Mouse (Mus musculus) thymus, adult 2 months (tissue): ENCODE results near the gene Zfp329. TPM values are rescaled to one million over a fixed set of nuclear protein-coding genes. Genes with fewer than 3 reads are reported as not detected.

Experiments used
- DNase-seq: peaks from one replicate; pipeline ENCODE4 v3.0.0; 2021
- H3K27ac ChIP-seq: fragments of 200-500 bp; 2 replicates; pipeline ENCODE4 v1.5.1; 2012; ENCODE audit warnings: low read length, control low read depth; ENCODE audit not compliant: control insufficient read depth, insufficient read depth
- H3K27me3 ChIP-seq: fragments of 200-500 bp; 2 replicates; pipeline ENCODE4 v1.6.1; 2012; ENCODE audit warnings: mild to moderate bottlenecking, low read length, moderate library complexity, mixed read lengths; ENCODE audit not compliant: control insufficient read depth, insufficient read depth
- H3K36me3 ChIP-seq: fragments of 200-500 bp; 2 replicates; pipeline ENCODE4 v1.6.1; 2012; ENCODE audit warnings: mild to moderate bottlenecking, low read length, moderate library complexity; ENCODE audit not compliant: control insufficient read depth, insufficient read depth
- H3K4me1 ChIP-seq: fragments of 200-500 bp; replicated peaks from 2 replicates; pipeline ENCODE4 v1.6.1; 2012; ENCODE audit warnings: low read length; ENCODE audit not compliant: control insufficient read depth, insufficient read depth
- H3K4me3 ChIP-seq: fragments of 200-500 bp; 2 replicates; pipeline ENCODE4 v1.5.1; 2012; ENCODE audit warnings: mild to moderate bottlenecking, low read length, control low read depth, moderate library complexity; ENCODE audit not compliant: control insufficient read depth, insufficient read depth
- CTCF ChIP-seq: fragments of 200-500 bp; IDR thresholded peaks from 2 replicates; pipeline ENCODE4 v1.5.1; 2012; ENCODE audit warnings: mild to moderate bottlenecking, control low read depth, low read length, moderate library complexity, borderline replicate concordance; ENCODE audit not compliant: control insufficient read depth, poor library complexity, insufficient read depth; ENCODE audit errors: extremely low read depth
- POLR2A ChIP-seq: fragments of 200-500 bp; IDR thresholded peaks from 2 replicates; pipeline ENCODE4 v1.6.1; 2012; ENCODE audit warnings: mild to moderate bottlenecking, low read length, control low read depth, moderate library complexity; ENCODE audit not compliant: control insufficient read depth, poor library complexity, insufficient read depth; ENCODE audit errors: extremely low read depth
- WGBS: fragments of 180-500 bp; shearing (Covaris S2); methylation state at CpG from one replicate; pipeline ENCODE4 v1.1.7; 2018; 5-methylcytosine and 5-hydroxymethylcytosine counted together
- polyA plus RNA-seq: library from polyadenylated mRNA; depleted of rRNA; stranded (reverse); fragments of >200 nt; gene quantifications from 2 replicates; pipeline ENCODE4 v1.2.3, GENCODE M21; 2012; rRNA removed

Gene Zfp329
- polyA plus RNA-seq, 1 experiment, result 4.2 TPM

DNA sequence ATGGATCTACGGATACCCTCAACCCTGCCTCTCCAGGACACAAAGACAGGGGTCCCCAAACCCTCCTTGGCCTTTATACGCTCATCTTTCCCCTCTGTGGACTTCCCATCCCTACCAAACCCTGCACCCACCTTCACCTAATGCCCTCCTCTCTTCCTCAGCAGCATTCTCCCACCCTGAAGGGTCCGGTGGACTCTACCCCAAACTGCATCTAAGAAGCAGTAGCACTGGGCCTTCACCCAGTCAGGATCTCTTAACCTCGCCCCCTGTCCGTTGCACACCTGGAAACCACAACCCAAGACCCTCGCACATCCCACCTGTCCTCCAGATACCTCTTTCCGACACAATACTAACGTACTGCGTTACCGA lies 38.9 kb downstream of the Zfp329 start:
- peak overlapping the region; percentile 58 for H3K4me3 ChIP-seq
- no peak for TF ChIP-seq POLR2A
- no peak for TF ChIP-seq CTCF
- H3K36me3 ChIP-seq, result no peaks in the 10 kb centered on the region
- no peak overlapping the region for H3K27ac ChIP-seq
- peaks cover 9% of the 10 kb centered on the region for H3K4me1 ChIP-seq
- 41% methylated on average over 10 of the region's 10 CpGs for WGBS
- no peak for DNase-seq
- H3K27me3 ChIP-seq, result no peaks in the 10 kb centered on the region

GRCm38 (mm10) chr7:12779141-12779540 lies 39.5 kb downstream of the Zfp329 start:
- no peak overlapping the region for H3K27ac ChIP-seq
- no peaks in the 10 kb centered on the region for H3K27me3 ChIP-seq
- TF ChIP-seq CTCF, result no peak
- TF ChIP-seq POLR2A, result no peak
- no peak for DNase-seq
- peaks cover 9% of the 10 kb centered on the region for H3K4me1 ChIP-seq
- no peaks in the 10 kb centered on the region for H3K36me3 ChIP-seq
- no peak overlapping the region for H3K4me3 ChIP-seq
- 94% methylated on average over 5 of the region's 5 CpGs for WGBS

GRCm38 (mm10) chr7:12774606-12775005 lies 44.1 kb downstream of the Zfp329 start:
- H3K27ac ChIP-seq, result no peak overlapping the region
- no peaks in the 10 kb centered on the region for H3K27me3 ChIP-seq
- DNase-seq, result no peak
- no peaks in the 10 kb centered on the region for H3K36me3 ChIP-seq
- TF ChIP-seq POLR2A, result no peak
- no peak for TF ChIP-seq CTCF
- H3K4me3 ChIP-seq, result no peak overlapping the region
- 93% methylated on average over 1 of the region's 1 CpGs for WGBS
- H3K4me1 ChIP-seq, result peaks cover under 1% of the 10 kb centered on the region

- Histone ChIP-seq H3K4me1 (no peaks in the 10 kb centered on the region), H3K36me3 (no peaks in the 10 kb centered on the region), H3K4me3 (no peak overlapping the region), H3K27me3 (no peaks in the 10 kb centered on the region), H3K27ac (no peak overlapping the region)
- no peak for DNase-seq
- WGBS, result 96% methylated on average over 9 of the region's 9 CpGs
- TF ChIP-seq POLR2A (no peak), CTCF (no peak)
Measured at GRCm38 (mm10) chr7:12774111-12774510, 44.5 kb downstream of the Zfp329 start.

Other genes starting within 250 kb of the Zfp329 start
- not detected in 2 replicates for gene Vmn2r53, start 210.1 kb downstream of the Zfp329 start, polyA plus RNA-seq
- gene Vmn2r54, start 178.5 kb downstream of the Zfp329 start, polyA plus RNA-seq, result not detected in 2 replicates
- gene Vmn2r55, start 133.9 kb downstream of the Zfp329 start, polyA plus RNA-seq, result not detected in 2 replicates
- gene Vmn2r56, start 83.9 kb downstream of the Zfp329 start, polyA plus RNA-seq, result not detected in 2 replicates
- 2.7 and 2.9 TPM in 2 replicates for gene Zscan18, start 15.2 kb downstream of the Zfp329 start, polyA plus RNA-seq
- 16.9 and 17.6 TPM in 2 replicates for gene Zfp110, start 15.9 kb upstream of the Zfp329 start, polyA plus RNA-seq
- 1.7 and 2.2 TPM in 2 replicates for gene Zfp128, start 62.3 kb upstream of the Zfp329 start, polyA plus RNA-seq
- gene Zscan22, start 79.0 kb upstream of the Zfp329 start, polyA plus RNA-seq, result 14.3 and 14.9 TPM in 2 replicates
- 2,545 and 2,907 TPM in 2 replicates for gene Rps5, start 103.4 kb upstream of the Zfp329 start, polyA plus RNA-seq
- gene Rnf225, start 108.6 kb upstream of the Zfp329 start, polyA plus RNA-seq, result 1.0 and 1.8 TPM in 2 replicates
- 8.7 and 9.3 TPM in 2 replicates for gene Zfp324, start 147.0 kb upstream of the Zfp329 start, polyA plus RNA-seq
- gene Zfp446, start 159.0 kb upstream of the Zfp329 start, polyA plus RNA-seq, result 10.8 and 11.4 TPM in 2 replicates
- gene Slc27a5, start 179.3 kb upstream of the Zfp329 start, polyA plus RNA-seq, result 0.89 and 3.0 TPM in 2 replicates
- gene Trim28, start 180.3 kb upstream of the Zfp329 start, polyA plus RNA-seq, result 902 and 905 TPM in 2 replicates
- 78.8 and 127 TPM in 2 replicates for gene Zbtb45, start 191.2 kb upstream of the Zfp329 start, polyA plus RNA-seq
- 65.6 and 65.7 TPM in 2 replicates for gene Chmp2a, start 215.9 kb upstream of the Zfp329 start, polyA plus RNA-seq
- gene Ube2m, start 219.4 kb upstream of the Zfp329 start, polyA plus RNA-seq, result 236 and 244 TPM in 2 replicates
- gene Mzf1, start 235.9 kb upstream of the Zfp329 start, polyA plus RNA-seq, result 3.5 and 4.5 TPM in 2 replicates